Mouse (Mus musculus): Measurements from ENCODE around the gene Olfr518.
A peak's percentile ranks its signal among the peaks of the same experiment; 100 is the strongest.

Gene Olfr518

GRCm38 (mm10) chr7:108884906-108885305 lies at the start of gene Olfr518:
TSS of gene Olfr518 (minus strand) at chr7:108885006.
- no peak for DNase-seq (ENCODE audit: low read depth)

GRCm38 (mm10) chr7:108933794-108934731 lies 49.3 kb upstream of the Olfr518 start, which contains the start of gene Eif3f:
TSS of gene Eif3f (plus strand) at chr7:108934417.
- DNase-seq (ENCODE audit: low read depth) = peak; percentile 97

DNA sequence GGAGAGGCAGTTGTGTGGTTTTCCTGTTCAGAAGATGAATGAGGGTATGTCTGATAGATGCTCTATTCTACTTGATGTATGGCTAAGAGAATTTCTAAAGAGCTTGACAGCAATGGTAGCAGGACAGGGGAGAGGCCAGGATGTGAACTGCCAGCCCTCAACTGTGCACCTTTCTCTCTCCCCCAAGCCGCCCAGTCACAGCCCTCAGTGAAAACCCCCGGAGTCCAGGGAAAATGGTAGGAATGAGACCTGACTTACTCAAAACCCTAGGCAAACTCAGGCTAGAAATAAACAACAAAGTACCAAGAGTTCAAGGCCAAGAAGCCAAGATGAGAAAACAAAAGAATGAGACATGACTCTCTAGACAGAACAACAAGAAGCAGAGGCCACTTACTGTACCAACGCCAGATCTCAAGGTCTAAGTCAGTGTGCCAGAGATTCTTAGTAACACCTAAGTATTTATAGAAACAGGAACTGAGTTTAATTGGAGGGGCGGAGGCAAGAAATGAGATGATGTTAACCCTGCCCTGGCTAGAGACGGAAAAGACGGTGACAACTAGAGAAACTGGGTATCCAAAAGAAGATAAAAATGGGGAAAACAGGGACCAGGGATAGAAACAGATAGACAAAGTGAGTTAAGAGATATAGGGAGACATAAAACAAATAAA lies 45.1 kb upstream of the Olfr518 start, which contains the start of gene Nlrp10:
Gene Nlrp10, minus strand, starts transcription at position 453 of the 668 bp plus-strand sequence.
- DNase-seq (ENCODE audit: low read depth) = no peak

DNA sequence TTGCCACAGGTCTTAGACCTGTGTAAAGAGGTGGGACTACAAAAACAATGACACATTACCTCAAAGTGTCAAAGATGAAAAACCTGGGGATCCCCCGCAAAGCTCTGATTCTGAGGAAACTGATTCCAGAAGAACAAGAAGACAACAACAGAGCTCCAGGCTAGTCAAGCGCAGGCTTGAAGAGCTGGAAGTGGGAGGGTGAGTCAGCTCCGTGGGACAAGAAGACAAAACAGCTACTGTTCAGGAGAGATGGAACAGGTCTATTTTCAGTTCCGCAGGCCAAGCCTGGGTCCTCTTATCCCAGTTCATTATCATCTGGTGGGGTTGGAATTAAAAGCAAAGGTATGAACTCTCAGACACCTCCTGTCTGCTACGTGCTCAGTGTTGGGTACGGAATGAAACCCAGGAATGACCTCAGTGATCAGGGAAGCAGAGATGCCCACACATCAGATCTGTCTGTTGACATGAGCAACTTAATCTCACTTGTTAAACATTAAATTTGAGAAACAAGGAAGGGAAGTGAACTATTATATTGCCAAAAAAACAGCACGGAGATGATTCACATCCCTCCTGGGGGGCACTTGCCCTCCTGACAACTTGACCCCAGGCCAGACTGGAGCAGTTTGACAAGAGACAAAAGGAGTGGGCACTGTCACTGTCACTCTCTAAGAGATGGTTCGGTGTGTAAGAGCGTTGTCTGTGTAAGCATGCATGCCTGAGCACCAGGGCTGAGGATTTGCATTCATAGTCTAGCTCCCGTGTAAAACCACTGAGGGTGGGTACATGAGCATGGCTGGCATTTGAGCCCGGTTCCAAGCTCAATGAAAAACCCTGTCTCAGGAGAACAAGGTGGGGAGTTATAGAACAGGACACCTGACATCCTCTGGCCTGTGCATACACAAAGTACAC lies 43.7 kb upstream of the Olfr518 start:
- no peak for DNase-seq (ENCODE audit: low read depth)

GRCm38 (mm10) chr7:108927043-108927442 lies 42.2 kb upstream of the Olfr518 start:
- DNase-seq (ENCODE audit: low read depth) = no peak

GRCm38 (mm10) chr7:108903969-108904368 lies 19.2 kb upstream of the Olfr518 start:
- no peak for DNase-seq (ENCODE audit: low read depth)

DNA sequence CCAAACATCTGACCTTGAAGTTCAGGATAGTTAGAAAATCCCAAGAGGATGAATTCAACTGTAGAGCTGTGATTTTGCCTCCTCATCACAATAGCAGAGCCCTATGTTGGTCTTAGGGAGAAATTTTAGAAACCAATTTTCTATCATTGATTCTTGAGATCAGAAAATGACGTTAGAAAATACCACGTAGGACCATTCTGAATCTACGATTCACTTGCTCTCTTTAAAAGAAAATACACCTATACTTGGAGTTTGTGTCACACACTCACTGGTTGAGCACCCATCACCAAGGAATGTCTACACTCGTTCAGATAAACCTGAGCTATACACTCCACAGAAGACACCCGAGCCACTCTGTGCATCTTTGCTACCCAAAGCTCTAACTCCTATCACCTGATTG lies 9.5 kb upstream of the Olfr518 start, which contains the start of gene Olfr519:
Gene Olfr519, minus strand, starts transcription at position 101 of the 400 bp plus-strand sequence.
- DNase-seq (ENCODE audit: low read depth) = no peak

DNA sequence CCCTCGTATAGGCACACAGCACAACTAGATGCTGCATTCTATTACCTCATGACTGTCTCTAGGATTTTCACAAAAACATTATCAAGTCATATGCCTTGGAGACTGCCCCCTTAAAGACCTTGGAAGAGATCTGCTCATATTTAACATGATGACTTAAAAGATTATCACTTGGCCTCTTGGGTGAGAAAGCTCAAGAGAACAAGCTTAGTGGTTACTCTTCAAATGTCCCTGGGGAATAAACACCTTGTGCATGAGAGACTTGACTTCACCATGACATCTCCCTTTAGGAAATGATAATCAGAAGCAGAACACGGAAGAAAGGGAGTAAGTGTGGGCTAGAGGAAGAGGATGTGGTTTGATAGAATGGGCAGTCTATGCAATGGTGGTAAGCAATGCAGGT lies 12.5 kb downstream of the Olfr518 start, which contains the start of gene Olfr517:
Gene Olfr517, minus strand, starts transcription at position 101 of the 400 bp plus-strand sequence.
- DNase-seq (ENCODE audit: low read depth) = no peak

GRCm38 (mm10) chr7:108850429-108850828 lies 34.4 kb downstream of the Olfr518 start, which contains the start of gene Olfr516:
TSS of gene Olfr516 (minus strand) at chr7:108850529.
- no peak for DNase-seq (ENCODE audit: low read depth)

Data from c-Kit-positive CD71-positive TER-119-negative erythroid progenitor cells, embryonic 14.5 days (primary cell).